Mouse (Mus musculus) CH12.LX (cell line): ENCODE measurements around the gene Fcho1. TPM values are rescaled to one million over a fixed set of nuclear protein-coding genes. Genes with fewer than 3 reads are reported as not detected.

ENCODE experiments used
- DNase-seq: peaks from one replicate; pipeline ENCODE4 v3.0.0-alpha.2; 2013; ENCODE audit errors: extremely low read depth
- H3K27ac ChIP-seq: 2 replicates; pipeline ENCODE4 v1.5.1; 2012; ENCODE audit warnings: low read depth, mild to moderate bottlenecking, control low read depth, moderate library complexity; ENCODE audit not compliant: insufficient read depth
- H3K27me3 ChIP-seq: replicated peaks from 2 replicates; pipeline ENCODE3; 2012; ENCODE audit warnings: inconsistent platforms
- H3K36me3 ChIP-seq, 2 experiments: replicated peaks in 1 of 2; 2 replicates each; pipeline versions ENCODE3 to v1.6.1; 2012; ENCODE audit warnings: inconsistent platforms in 1 of 2, low read length in 1 of 2, mild to moderate bottlenecking in 1 of 2, mixed read lengths in 1 of 2, moderate library complexity in 1 of 2; ENCODE audit not compliant: control insufficient read depth in 1 of 2, insufficient read depth in 1 of 2
- H3K4me1 ChIP-seq, 2 experiments: 2 replicates each; pipeline ENCODE4 v1.6.1; 2012; ENCODE audit warnings: inconsistent platforms in 1 of 2, moderate library complexity in 1 of 2; ENCODE audit not compliant: insufficient read depth in 2 of 2, control insufficient read depth in 1 of 2
- H3K4me2 ChIP-seq: 2 replicates; pipeline ENCODE4 v1.6.1; 2012; ENCODE audit warnings: low read depth, mild to moderate bottlenecking, control low read depth; ENCODE audit not compliant: poor library complexity, insufficient read depth, severe bottlenecking
- H3K4me3 ChIP-seq, 3 experiments: fragments of 150-350 bp in 1 of 3; sonication (generic) in 1 of 3; replicated peaks in 1 of 3; 2 replicates each; pipeline versions ENCODE3 to v1.5.1; 2011 to 2012; ENCODE audit warnings: low read depth in 2 of 3, low read length in 2 of 3, mild to moderate bottlenecking in 2 of 3, moderate library complexity in 2 of 3, control low read depth in 1 of 3, improper control_type of control experiment in 1 of 3, inconsistent platforms in 1 of 3, mixed read lengths in 1 of 3; ENCODE audit not compliant: poor library complexity in 1 of 3
- H3K79me2 ChIP-seq: replicated peaks from 2 replicates; pipeline ENCODE4 v1.6.1; 2012; ENCODE audit warnings: mild to moderate bottlenecking, moderate library complexity; ENCODE audit not compliant: control insufficient read depth, poor library complexity, insufficient read depth, severe bottlenecking; ENCODE audit errors: extremely low read depth
- H3K9ac ChIP-seq: 2 replicates; pipeline ENCODE4 v1.6.1; 2012; ENCODE audit warnings: low read depth, mild to moderate bottlenecking, control low read depth, moderate library complexity; ENCODE audit not compliant: insufficient read depth
- H3K9me3 ChIP-seq: replicated peaks from 2 replicates; pipeline ENCODE3; 2012; ENCODE audit warnings: low read length, inconsistent platforms, mixed read lengths
- BHLHE40 ChIP-seq: IDR thresholded peaks from 2 replicates; pipeline ENCODE4 v1.6.1; 2011; ENCODE audit warnings: mild to moderate bottlenecking, low read depth, low read length, improper control_type of control experiment
- CHD2 ChIP-seq: IDR thresholded peaks from 2 replicates; pipeline ENCODE4 v1.6.1; 2011; ENCODE audit warnings: low read length, improper control_type of control experiment
- CTCF ChIP-seq, 2 experiments: IDR thresholded peaks in 1 of 2; conservative IDR thresholded peaks in 1 of 2; 2 replicates each; pipeline ENCODE4 v1.5.1; 2011 to 2012; ENCODE audit warnings: low read depth in 2 of 2, low read length in 2 of 2, improper control_type of control experiment in 1 of 2, inconsistent platforms in 1 of 2, mild to moderate bottlenecking in 1 of 2, moderate library complexity in 1 of 2
- GABPA ChIP-seq: IDR thresholded peaks from 2 replicates; pipeline ENCODE4 v1.6.1; 2012; ENCODE audit warnings: low read depth, low read length, improper control_type of control experiment, inconsistent platforms; ENCODE audit not compliant: insufficient replicate concordance
- JUND ChIP-seq: conservative IDR thresholded peaks from 2 replicates; pipeline ENCODE4 v1.6.1; 2011; ENCODE audit warnings: low read depth, low read length, improper control_type of control experiment
- KAT2A ChIP-seq: IDR thresholded peaks from 2 replicates; pipeline ENCODE4 v1.6.1; 2012; ENCODE audit warnings: low read length, improper control_type of control experiment, inconsistent platforms; ENCODE audit not compliant: insufficient replicate concordance
- MAFK ChIP-seq: IDR thresholded peaks from 2 replicates; pipeline ENCODE4 v1.6.1; 2011; ENCODE audit warnings: low read length, improper control_type of control experiment; ENCODE audit not compliant: insufficient replicate concordance
- MAX ChIP-seq: IDR thresholded peaks from 2 replicates; pipeline ENCODE4 v1.6.1; 2011; ENCODE audit warnings: low read length, improper control_type of control experiment
- MXI1 ChIP-seq: IDR thresholded peaks from 2 replicates; pipeline ENCODE4 v1.6.1; 2011; ENCODE audit warnings: mild to moderate bottlenecking, low read depth, low read length, improper control_type of control experiment
- POLR2A ChIP-seq: IDR thresholded peaks from 2 replicates; pipeline ENCODE4 v1.6.1; 2011; ENCODE audit warnings: low read depth, mild to moderate bottlenecking, improper control_type of control experiment, low read length
- RAD21 ChIP-seq: IDR thresholded peaks from 2 replicates; pipeline ENCODE4 v1.6.1; 2011; ENCODE audit warnings: low read depth, mild to moderate bottlenecking, low read length, improper control_type of control experiment, moderate library complexity
- TCF12 ChIP-seq: IDR thresholded peaks from 2 replicates; pipeline ENCODE4 v1.6.1; 2014; ENCODE audit warnings: low read depth, mild to moderate bottlenecking, inconsistent platforms, low read length, improper control_type of control experiment
- USF2 ChIP-seq: conservative IDR thresholded peaks from 2 replicates; pipeline ENCODE4 v1.6.1; 2011; ENCODE audit warnings: low read depth, low read length, improper control_type of control experiment
- ZC3H11A ChIP-seq: IDR thresholded peaks from 2 replicates; pipeline ENCODE4 v1.6.1; 2012; ENCODE audit warnings: low read depth, mild to moderate bottlenecking, inconsistent platforms, low read length, improper control_type of control experiment
- dilution Hi-C: fragments of 300-500 bp; cut with MboI; formaldehyde crosslinking; loops from 2 replicates; pipeline ENCODE4 v1.14.3; 2020; ENCODE audit warnings: low sequenced_read_pairs; ENCODE audit not compliant: extremely low pct_unique_long_range_greater_than_20kb, extremely low pct_ligation_motif_present
- in situ Hi-C: fragments of 300-500 bp; cut with MboI; formaldehyde crosslinking; loops from 3 replicates; pipeline ENCODE4 v1.14.3; 2019; ENCODE audit warnings: low sequenced_read_pairs, low pct_ligation_motif_present, low pct_unique_long_range_greater_than_20kb, mixed read lengths
- polyA plus RNA-seq: library from polyadenylated mRNA; unstranded; fragments of >175 nt; gene quantifications from 2 replicates; pipeline ENCODE4 v1.2.1, GENCODE M21; 2012; ENCODE audit warnings: low read depth; ENCODE audit not compliant: insufficient read length
- total RNA-seq, 2 experiments: library from RNA; depleted of rRNA; stranded (reverse); fragments of 300-350 nt in 1 of 2; fragments of >200 nt in 1 of 2; gene quantifications; 2 replicates each; pipeline ENCODE4 v1.2.3; 2012 to 2014

Fcho1 gene
- total and polyA plus RNA-seq, 3 experiments, result 40.2 to 99.8 (median 82.0) TPM

DNA sequence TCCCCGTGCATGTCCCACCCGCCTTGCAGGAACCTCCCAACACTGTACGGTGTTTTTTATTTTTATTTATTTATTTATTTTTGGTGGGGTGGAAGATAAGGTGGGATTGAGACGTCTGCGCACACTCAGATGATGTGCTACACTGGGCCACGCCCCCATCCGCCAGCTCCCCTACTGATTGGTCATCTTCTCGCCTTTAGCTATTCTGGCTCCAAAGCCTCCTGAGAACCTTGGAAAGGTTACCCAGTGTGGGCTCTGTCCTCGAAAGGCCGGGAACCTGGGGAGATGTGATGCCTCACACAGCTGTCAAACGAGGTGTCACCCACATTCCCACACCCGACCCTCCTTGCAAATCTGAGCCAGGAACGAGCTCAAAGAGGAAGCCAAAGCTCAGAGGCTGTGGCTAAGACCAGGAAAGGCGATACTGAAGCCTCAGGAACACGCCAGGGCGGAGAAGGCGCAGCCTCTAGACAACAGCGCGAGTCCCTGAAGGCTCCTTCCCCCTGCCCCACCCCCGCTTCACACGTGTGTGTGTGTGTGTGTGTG lies 2.8 kb upstream of the Fcho1 start:
- in situ Hi-C loops (no loop called here), dilution Hi-C loops (no loop called here)
- peak overlapping the region in 2 of 3 experiments; percentile 1 to 22 for H3K4me3 ChIP-seq
- H3K9ac ChIP-seq, result no peak overlapping the region
- H3K79me2 ChIP-seq, result no peaks in the 10 kb centered on the region
- H3K9me3 ChIP-seq, result no peaks in the 10 kb centered on the region
- H3K4me2 ChIP-seq, result peak overlapping the region; percentile 49
- no peak for DNase-seq
- H3K27me3 ChIP-seq, result peaks cover 4% of the 10 kb centered on the region
- H3K36me3 ChIP-seq, result no peaks in the 10 kb centered on the region
- no peak; the same call in 1 of the 2 replicates for TF ChIP-seq POLR2A
- no peak for TF ChIP-seq CHD2
- TF ChIP-seq ZC3H11A, result no peak
- peak; percentile 49 for TF ChIP-seq BHLHE40
- no peak for TF ChIP-seq USF2
- TF ChIP-seq MXI1, result peak; percentile 72; the same call in 1 of the 2 replicates
- TF ChIP-seq MAFK, result no peak
- TF ChIP-seq GABPA, result no peak
- no peak for TF ChIP-seq JUND
- TF ChIP-seq MAX, result 0 out of 2 replicates have a peak, but pooled peaks have one; percentile 15
- TF ChIP-seq RAD21, result no peak
- TF ChIP-seq KAT2A, result no peak
- TF ChIP-seq CTCF (conservative IDR thresholded peaks at IDR 0.05 in 1 of 2, IDR thresholded peaks at IDR 0.05 in 1 of 2; ENCODE audit: low read depth in 2 of 2, low read length in 2 of 2), result no peak
- no peak overlapping the region for H3K27ac ChIP-seq
- H3K4me1 ChIP-seq, result peaks cover 18 to 37% of the 10 kb centered on the region in 2 experiments

GRCm38 (mm10) chr8:71724389-71724788 lies 1.1 kb downstream of the Fcho1 start:
- Histone ChIP-seq H3K4me1 (peaks cover 20 to 64% of the 10 kb centered on the region in 2 experiments), H3K4me3 (peak overlapping the region in 2 of 3 experiments; percentile 62 to 75), H3K9me3 (no peaks in the 10 kb centered on the region), H3K9ac (no peak overlapping the region), H3K27me3 (peaks cover 1% of the 10 kb centered on the region), H3K36me3 (peaks cover 23 to 28% of the 10 kb centered on the region in 2 experiments), H3K27ac (peak overlapping the region; percentile 11; the same call in 1 of the 2 replicates), H3K79me2 (peaks cover 7% of the 10 kb centered on the region), H3K4me2 (peak overlapping the region; percentile 91)
- TF ChIP-seq BHLHE40 (no peak), TCF12 (0 out of 2 replicates have a peak, but pooled peaks have one; percentile 3)
- dilution Hi-C loops, result no loop called here
- DNase-seq, result no peak
- in situ Hi-C loops, result no loop called here
